Mouse (Mus musculus): ENCODE measurements around the gene Ldb3. TPM values are rescaled to one million over a fixed set of nuclear protein-coding genes. Genes with fewer than 3 reads are reported as not detected.

The Ldb3 gene
- polyA plus RNA-seq, 1 experiment from 2014 or later = 1.6 TPM

GRCm38 (mm10) chr14:34489928-34490327, 98.6 kb downstream of the Ldb3 start:
- WGBS = 79% methylated on average over 2 of the region's 2 CpGs
- no peaks in the 10 kb centered on the region for H3K9me3 ChIP-seq
- H3K36me3 ChIP-seq = no peaks in the 10 kb centered on the region
- no peaks in the 10 kb centered on the region for H3K27me3 ChIP-seq
- H3K4me2 ChIP-seq (replicated peaks) = no peak overlapping the region
- H3K27ac ChIP-seq = no peak overlapping the region
- H3K9ac ChIP-seq = no peak overlapping the region
- H3K4me3 ChIP-seq = no peak overlapping the region
- peaks cover 31% of the 10 kb centered on the region for H3K4me1 ChIP-seq
- no peak for ATAC-seq (ENCODE audit: insufficient number of reproducible peaks, insufficient read depth, low FRiP score, low TSS enrichment)

GRCm38 (mm10) chr14:34486169-34486568, 102.3 kb downstream of the Ldb3 start:
- H3K4me1 ChIP-seq = peaks cover 42% of the 10 kb centered on the region
- H3K27me3 ChIP-seq = no peaks in the 10 kb centered on the region
- no peak for ATAC-seq (ENCODE audit: insufficient number of reproducible peaks, insufficient read depth, low FRiP score, low TSS enrichment)
- no peaks in the 10 kb centered on the region for H3K9me3 ChIP-seq
- no peak overlapping the region for H3K4me2 ChIP-seq (replicated peaks)
- H3K36me3 ChIP-seq = no peaks in the 10 kb centered on the region
- H3K9ac ChIP-seq = no peak overlapping the region
- WGBS = 49% methylated on average over 8 of the region's 8 CpGs
- H3K4me3 ChIP-seq = no peak overlapping the region
- H3K27ac ChIP-seq = no peak overlapping the region

- Histone ChIP-seq H3K36me3 (no peaks in the 10 kb centered on the region), H3K27me3 (no peaks in the 10 kb centered on the region), H3K4me2 (replicated peaks) (no peak overlapping the region), H3K4me3 (no peak overlapping the region), H3K9me3 (no peaks in the 10 kb centered on the region), H3K4me1 (peaks cover 34% of the 10 kb centered on the region), H3K9ac (no peak overlapping the region), H3K27ac (no peak overlapping the region)
- 48% methylated on average over 6 of the region's 6 CpGs for WGBS
- no peak for ATAC-seq (ENCODE audit: insufficient number of reproducible peaks, insufficient read depth, low FRiP score, low TSS enrichment)
These were observed 104.8 kb downstream of the Ldb3 start for GRCm38 (mm10) chr14:34483469-34484341.

Other genes with a start within 250 kb of the Ldb3 start
- gene Fam25c, start 233.2 kb downstream of the Ldb3 start, polyA plus RNA-seq (2016; fragmentation: Nextera tagmentation; extraction: Ambion mirVana) = not detected in 2 replicates
- gene Sncg, start 213.9 kb downstream of the Ldb3 start, polyA plus RNA-seq (2016; fragmentation: Nextera tagmentation; extraction: Ambion mirVana) = 67.0 and 95.6 TPM in 2 replicates
- 8.1 and 8.7 TPM in 2 replicates for gene Mmrn2, start 213.2 kb downstream of the Ldb3 start, polyA plus RNA-seq (2016; fragmentation: Nextera tagmentation; extraction: Ambion mirVana)
- gene Bmpr1a, start 85.3 kb downstream of the Ldb3 start, polyA plus RNA-seq (2016; fragmentation: Nextera tagmentation; extraction: Ambion mirVana) = 71.4 TPM in 2 replicates
- gene 9230112D13Rik, start 65.9 kb downstream of the Ldb3 start, polyA plus RNA-seq (2016; fragmentation: Nextera tagmentation; extraction: Ambion mirVana) = not detected in 2 replicates
- gene Opn4, start 11.5 kb upstream of the Ldb3 start, polyA plus RNA-seq (2016; fragmentation: Nextera tagmentation; extraction: Ambion mirVana) = 0.97 and 1.1 TPM in 2 replicates
- 33.1 and 36.1 TPM in 2 replicates for gene Wapl, start 85.2 kb upstream of the Ldb3 start, polyA plus RNA-seq (2016; fragmentation: Nextera tagmentation; extraction: Ambion mirVana)
- gene Grid1, start 231.4 kb upstream of the Ldb3 start, polyA plus RNA-seq (2016; fragmentation: Nextera tagmentation; extraction: Ambion mirVana) = 0.65 and 0.71 TPM in 2 replicates

Measured in embryonic facial prominence, embryonic 12.5 days (tissue).